Mouse (Mus musculus) spleen, postnatal 14 days (tissue): ENCODE measurements around the gene Clcn1.

ENCODE experiments used
- DNase-seq, 2 experiments: peaks; one replicate each; pipeline ENCODE4 v3.0.0; 2021 to 2022; ENCODE audit warnings: low spot score in 2 of 2

The Clcn1 gene

DNA sequence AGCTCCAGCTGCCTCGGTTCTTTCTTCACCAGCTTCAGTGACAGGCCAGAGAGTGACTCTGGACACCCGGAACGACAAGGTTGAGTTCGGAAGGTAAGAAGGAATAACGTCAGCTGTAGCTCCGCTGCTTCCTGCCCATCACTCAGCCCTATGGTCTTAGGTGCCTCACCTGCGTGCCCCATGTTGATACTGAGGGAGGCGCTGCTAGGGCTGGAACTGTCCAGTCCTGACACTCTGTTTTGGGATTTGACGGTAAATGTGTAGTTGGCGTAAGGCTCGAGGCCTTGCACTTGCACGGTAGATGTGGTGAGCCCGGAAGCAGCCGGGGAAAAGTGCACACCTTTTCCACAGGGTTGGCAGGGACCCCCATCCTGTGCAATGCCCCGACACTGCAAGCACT is 78.1 kb downstream of the Clcn1 start:
- DNase-seq: no peak

DNA sequence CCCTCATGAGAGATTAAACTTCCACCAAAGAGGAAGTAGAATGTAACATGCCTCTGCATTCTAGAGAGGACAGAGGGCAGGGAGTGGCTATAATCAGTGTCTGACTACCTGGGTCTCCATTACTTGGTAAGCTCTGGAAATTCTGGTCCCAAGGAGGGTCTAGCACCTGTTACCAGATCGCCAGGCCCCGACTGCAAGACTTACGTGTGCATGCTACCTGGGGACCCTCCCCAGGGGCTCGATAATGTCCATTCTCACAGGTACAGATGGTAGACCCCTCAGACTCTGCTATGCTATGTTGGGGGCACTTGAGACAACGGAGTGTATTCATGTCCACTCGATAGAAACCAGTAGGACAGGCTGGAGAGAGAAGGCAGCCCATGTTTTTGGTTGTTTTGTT is 78.7 kb downstream of the Clcn1 start:
- no peak for DNase-seq
